Comparison of ENCODE assay signal across 15 mouse cellular contexts in genomic region chr12:32143782-32144181, GRCm38 (mm10).
DNase-seq lines count a peak whose midpoint lies in the region; ATAC-seq and TF ChIP-seq lines count a peak whose summit lies in the region.
"Had no signal": no experiment of that assay in that cellular context is flagged by ENCODE, and none has a peak within 500 bp of the region (broad histone marks: within the 10 kb centered on the region; RNA-seq: fewer than 3 reads in every experiment).

No protein-coding gene starts in this region.

- no peak for TF ChIP-seq CTCF in liver, embryonic 14.5 days (IDR thresholded peaks at IDR 0.05; ENCODE audit: low read depth)
- no peak for TF ChIP-seq CTCF in layer of hippocampus, adult 2 months (conservative IDR thresholded peaks at IDR 0.05)

- peak; percentile 68 for TF ChIP-seq EP300 in liver, embryonic 14.5 days (IDR thresholded peaks at IDR 0.05; ENCODE audit: low read depth)

- H3K27me3 ChIP-seq in midbrain, embryonic 11.5 days (ENCODE audit: control insufficient read depth, insufficient read depth, low read length), result no peaks in the 10 kb centered on the region
- H3K27me3 ChIP-seq in midbrain, embryonic 13.5 days, result no peaks in the 10 kb centered on the region
- H3K27me3 ChIP-seq in erythroblast, embryonic 14.5 days (ENCODE audit: control insufficient read depth), result no peaks in the 10 kb centered on the region
- H3K27me3 ChIP-seq in liver, embryonic 14.5 days (ENCODE audit: control insufficient read depth, insufficient read depth, low read length), result no peaks in the 10 kb centered on the region
- H3K27me3 ChIP-seq in kidney, embryonic 15.5 days, result no peaks in the 10 kb centered on the region
- H3K27me3 ChIP-seq: forebrain, embryonic 12.5 days; heart, embryonic 15.5 days; limb, embryonic 13.5 days; neural tube, embryonic 15.5 days had no signal

- DNase-seq in midbrain, embryonic 11.5 days (ENCODE audit: low spot score, missing footprints), result peak; percentile 33
- peak in 1 of 3 experiments; percentile 61 for DNase-seq in liver, embryonic 14.5 days (ENCODE audit: low read depth in 3 of 3, low spot score in 3 of 3)
- no peak for DNase-seq in kidney, postnatal 36 days
- no peak for DNase-seq in layer of hippocampus, adult 2 months (ENCODE audit: low spot score in 2 of 2)

- H3K4me3 ChIP-seq in midbrain, embryonic 11.5 days (ENCODE audit: low read depth, low read length), result no peak overlapping the region
- H3K4me3 ChIP-seq in midbrain, embryonic 13.5 days (replicated peaks), result no peak overlapping the region
- peak overlapping the region; percentile 57 for H3K4me3 ChIP-seq in erythroblast, embryonic 14.5 days (replicated peaks)
- H3K4me3 ChIP-seq in liver, embryonic 14.5 days (ENCODE audit: insufficient read depth in 1 of 2, low read depth in 2 of 2, low read length in 2 of 2), result peak overlapping the region in 1 of 2 experiments; percentile 23; a peak in 1 of 4 replicates
- no peak overlapping the region for H3K4me3 ChIP-seq in layer of hippocampus, adult 2 months
- no peak overlapping the region for H3K4me3 ChIP-seq in kidney, embryonic 15.5 days (replicated peaks)
- H3K4me3 ChIP-seq: embryonic facial prominence, embryonic 10.5 days; forebrain, embryonic 12.5 days; heart, embryonic 15.5 days; limb, embryonic 13.5 days; midbrain, embryonic 10.5 days; neural tube, embryonic 15.5 days had no signal

- no peak overlapping the region for H3K4me2 ChIP-seq in midbrain, embryonic 11.5 days
- no peak overlapping the region for H3K4me2 ChIP-seq in midbrain, embryonic 13.5 days (replicated peaks)
- peak overlapping the region; percentile 73 for H3K4me2 ChIP-seq in liver, embryonic 14.5 days (ENCODE audit: low read depth)
- no peak overlapping the region for H3K4me2 ChIP-seq in kidney, embryonic 15.5 days
- H3K4me2 ChIP-seq: forebrain, embryonic 12.5 days; heart, embryonic 15.5 days; hindbrain, embryonic 14.5 days; limb, embryonic 13.5 days; lung, embryonic 14.5 days; neural tube, embryonic 15.5 days had no signal

- H3K27ac ChIP-seq in midbrain, embryonic 11.5 days (ENCODE audit: low read depth, low read length), result no peak overlapping the region
- H3K27ac ChIP-seq in midbrain, embryonic 13.5 days, result no peak overlapping the region
- H3K27ac ChIP-seq in liver, embryonic 14.5 days, result peak overlapping the region; percentile 93
- no peak overlapping the region for H3K27ac ChIP-seq in layer of hippocampus, adult 2 months
- no peak overlapping the region for H3K27ac ChIP-seq in kidney, embryonic 15.5 days
- H3K27ac ChIP-seq: embryonic facial prominence, embryonic 10.5 days; forebrain, embryonic 12.5 days; heart, embryonic 15.5 days; hindbrain, embryonic 14.5 days; limb, embryonic 13.5 days; midbrain, embryonic 10.5 days; neural tube, embryonic 15.5 days had no signal

- no peak for ATAC-seq in midbrain, embryonic 11.5 days (ENCODE audit: low FRiP score)
- no peak for ATAC-seq in midbrain, embryonic 13.5 days
- ATAC-seq in liver, embryonic 14.5 days (ENCODE audit: insufficient read depth), result peak; percentile 54; the same call in 1 of the 2 replicates
- ATAC-seq in kidney, embryonic 15.5 days (replicated peaks; ENCODE audit: low FRiP score), result no peak

- H3K9ac ChIP-seq in midbrain, embryonic 11.5 days (ENCODE audit: low read length), result no peak overlapping the region
- no peak overlapping the region for H3K9ac ChIP-seq in midbrain, embryonic 13.5 days (replicated peaks)
- H3K9ac ChIP-seq in liver, embryonic 14.5 days (replicated peaks), result peak overlapping the region; percentile 65
- no peak overlapping the region for H3K9ac ChIP-seq in kidney, embryonic 15.5 days
- H3K9ac ChIP-seq: forebrain, embryonic 12.5 days; heart, embryonic 15.5 days; hindbrain, embryonic 14.5 days; limb, embryonic 13.5 days; lung, embryonic 14.5 days; neural tube, embryonic 15.5 days had no signal

- no peaks in the 10 kb centered on the region for H3K4me1 ChIP-seq in midbrain, embryonic 11.5 days (ENCODE audit: control insufficient read depth, insufficient read depth, low read length)
- H3K4me1 ChIP-seq in midbrain, embryonic 13.5 days (replicated peaks), result no peaks in the 10 kb centered on the region
- peaks cover 71% of the 10 kb centered on the region for H3K4me1 ChIP-seq in erythroblast, embryonic 14.5 days (ENCODE audit: control insufficient read depth)
- peaks cover 41 to 47% of the 10 kb centered on the region in 2 experiments for H3K4me1 ChIP-seq in liver, embryonic 14.5 days (replicated peaks; ENCODE audit: control insufficient read depth in 2 of 2, insufficient read depth in 2 of 2, low read length in 1 of 2)
- H3K4me1 ChIP-seq in kidney, embryonic 15.5 days, result no peaks in the 10 kb centered on the region
- H3K4me1 ChIP-seq: embryonic facial prominence, embryonic 10.5 days; forebrain, embryonic 12.5 days; limb, embryonic 13.5 days; midbrain, embryonic 10.5 days; neural tube, embryonic 15.5 days had no signal

- no peaks in the 10 kb centered on the region for H3K36me3 ChIP-seq in midbrain, embryonic 11.5 days (ENCODE audit: control insufficient read depth, insufficient read depth, low read length)
- no peaks in the 10 kb centered on the region for H3K36me3 ChIP-seq in midbrain, embryonic 13.5 days
- no peaks in the 10 kb centered on the region; the same call in 1 of the 2 replicates for H3K36me3 ChIP-seq in erythroblast, embryonic 14.5 days (ENCODE audit: control insufficient read depth)
- no peaks in the 10 kb centered on the region for H3K36me3 ChIP-seq in liver, embryonic 14.5 days (replicated peaks; ENCODE audit: control insufficient read depth, insufficient read depth, low read depth)
- no peaks in the 10 kb centered on the region for H3K36me3 ChIP-seq in kidney, embryonic 15.5 days
- H3K36me3 ChIP-seq: embryonic facial prominence, embryonic 10.5 days; forebrain, embryonic 12.5 days; heart, embryonic 15.5 days; limb, embryonic 13.5 days; midbrain, embryonic 10.5 days; neural tube, embryonic 15.5 days had no signal

- no peaks in the 10 kb centered on the region for H3K9me3 ChIP-seq in midbrain, embryonic 11.5 days (ENCODE audit: control insufficient read depth, low read length)
- H3K9me3 ChIP-seq in midbrain, embryonic 13.5 days, result no peaks in the 10 kb centered on the region
- H3K9me3 ChIP-seq in erythroblast, embryonic 14.5 days (ENCODE audit: control insufficient read depth, low read length), result no peaks in the 10 kb centered on the region
- no peaks in the 10 kb centered on the region for H3K9me3 ChIP-seq in liver, embryonic 14.5 days (ENCODE audit: control insufficient read depth, low read length)
- no peaks in the 10 kb centered on the region for H3K9me3 ChIP-seq in kidney, embryonic 15.5 days (replicated peaks)
- H3K9me3 ChIP-seq: embryonic facial prominence, embryonic 10.5 days; forebrain, embryonic 12.5 days; heart, embryonic 15.5 days; limb, embryonic 13.5 days; midbrain, embryonic 10.5 days; neural tube, embryonic 15.5 days had no signal

- WGBS in midbrain, embryonic 11.5 days, result 85% methylated on average over 5 of the region's 5 CpGs
- WGBS in midbrain, embryonic 13.5 days, result 86% methylated on average over 5 of the region's 5 CpGs
- 15% methylated on average over 5 of the region's 5 CpGs for WGBS in liver, embryonic 14.5 days (ENCODE audit: insufficient replicate concordance)
- 87% methylated on average over 5 of the region's 5 CpGs for whole genome bisulfite sequencing in kidney, embryonic 15.5 days
